Mouse (Mus musculus): ENCODE measurements around the gene Adamts12. TPM values are rescaled to one million over a fixed set of nuclear protein-coding genes. Genes with fewer than 3 reads are reported as not detected.
A peak's percentile ranks its signal among the peaks of the same experiment; 100 is the strongest.

The Adamts12 gene
- total RNA-seq, 2 experiments from 2014 or later = 0.02 TPM; not detected in 1

GRCm38 (mm10) chr15:11280689-11281264 lies 216.2 kb downstream of the Adamts12 start:
- ATAC-seq (replicated peaks; ENCODE audit: poor library complexity) = no peak

GRCm38 (mm10) chr15:11283171-11283570 lies 218.6 kb downstream of the Adamts12 start:
- ATAC-seq (replicated peaks; ENCODE audit: poor library complexity) = no peak

- no peak for ATAC-seq (replicated peaks; ENCODE audit: poor library complexity)
Observed at GRCm38 (mm10) chr15:11287780-11288179, 223.2 kb downstream of the Adamts12 start.

GRCm38 (mm10) chr15:11292246-11292645 lies 227.7 kb downstream of the Adamts12 start:
- no peak for ATAC-seq (replicated peaks; ENCODE audit: poor library complexity)

GRCm38 (mm10) chr15:11295016-11295415 lies 230.4 kb downstream of the Adamts12 start:
- no peak for ATAC-seq (replicated peaks; ENCODE audit: poor library complexity)

GRCm38 (mm10) chr15:11297960-11298359 lies 233.4 kb downstream of the Adamts12 start:
- no peak for ATAC-seq (replicated peaks; ENCODE audit: poor library complexity)

- no peak for ATAC-seq (replicated peaks; ENCODE audit: poor library complexity)
Observed at GRCm38 (mm10) chr15:11317077-11317476, 252.5 kb downstream of the Adamts12 start.

GRCm38 (mm10) chr15:11320481-11320880 lies 255.9 kb downstream of the Adamts12 start:
- ATAC-seq (replicated peaks; ENCODE audit: poor library complexity) = peak; percentile 86

GRCm38 (mm10) chr15:11339467-11340180 lies 275.0 kb downstream of the Adamts12 start:
- ATAC-seq (replicated peaks; ENCODE audit: poor library complexity) = no peak

GRCm38 (mm10) chr15:11355865-11356264 lies 291.3 kb downstream of the Adamts12 start:
- no peak for ATAC-seq (replicated peaks; ENCODE audit: poor library complexity)

GRCm38 (mm10) chr15:11357501-11357900 lies 292.9 kb downstream of the Adamts12 start:
- no peak for ATAC-seq (replicated peaks; ENCODE audit: poor library complexity)

GRCm38 (mm10) chr15:11360888-11361287 lies 296.3 kb downstream of the Adamts12 start:
- ATAC-seq (replicated peaks; ENCODE audit: poor library complexity) = no peak

- ATAC-seq (replicated peaks; ENCODE audit: poor library complexity) = no peak
Observed at GRCm38 (mm10) chr15:11361824-11362223, 297.2 kb downstream of the Adamts12 start.

GRCm38 (mm10) chr15:11364112-11364511 lies 299.5 kb downstream of the Adamts12 start:
- ATAC-seq (replicated peaks; ENCODE audit: poor library complexity) = no peak

- ATAC-seq (replicated peaks; ENCODE audit: poor library complexity) = no peak
Observed at GRCm38 (mm10) chr15:11364795-11365194, 300.2 kb downstream of the Adamts12 start.

- no peak for ATAC-seq (replicated peaks; ENCODE audit: poor library complexity)
Observed at GRCm38 (mm10) chr15:11369572-11369971, 305.0 kb downstream of the Adamts12 start.

- ATAC-seq (replicated peaks; ENCODE audit: poor library complexity) = no peak
Observed at GRCm38 (mm10) chr15:11370477-11371085, 306.0 kb downstream of the Adamts12 start.

GRCm38 (mm10) chr15:11379431-11380086 lies 315.0 kb downstream of the Adamts12 start:
- no peak for ATAC-seq (replicated peaks; ENCODE audit: poor library complexity)

- peak; percentile 87 for ATAC-seq (replicated peaks; ENCODE audit: poor library complexity)
Observed at GRCm38 (mm10) chr15:11380087-11380530, 315.5 kb downstream of the Adamts12 start.

- ATAC-seq (replicated peaks; ENCODE audit: poor library complexity) = no peak
Observed at GRCm38 (mm10) chr15:11380616-11381015, 316.0 kb downstream of the Adamts12 start.

GRCm38 (mm10) chr15:11382585-11382984 lies 318.0 kb downstream of the Adamts12 start:
- ATAC-seq (replicated peaks; ENCODE audit: poor library complexity) = no peak

- ATAC-seq (replicated peaks; ENCODE audit: poor library complexity) = no peak
Observed at GRCm38 (mm10) chr15:11383796-11384195, 319.2 kb downstream of the Adamts12 start.
